In genomic region chr11:120239581-120239991, GRCm38 (mm10) we compare ENCODE assay signal across 8 mouse cellular contexts. TPM values are rescaled to one million over a fixed set of nuclear protein-coding genes. Genes with fewer than 3 reads are reported as not detected.
DNase-seq lines count a peak whose midpoint lies in the region; ATAC-seq and TF ChIP-seq lines count a peak whose summit lies in the region.

No protein-coding gene starts in this region.

- no peaks in the 10 kb centered on the region for H3K27me3 ChIP-seq in heart, embryonic 10.5 days (ENCODE audit: insufficient read depth, poor library complexity, severe bottlenecking)
- H3K27me3 ChIP-seq in hindbrain, embryonic 13.5 days: no peaks in the 10 kb centered on the region
- no peaks in the 10 kb centered on the region for H3K27me3 ChIP-seq in midbrain, embryonic 16.5 days (ENCODE audit: control insufficient read depth, insufficient read depth, low read depth, low read length)

- DNase-seq in heart, embryonic 10.5 days (ENCODE audit: low spot score): no peak
- no peak for DNase-seq in heart, postnatal 4 days
- no peak for DNase-seq in left cerebral cortex, postnatal 14 days (ENCODE audit: low spot score in 2 of 2)
- no peak for DNase-seq in layer of hippocampus, postnatal 36 days

- peak overlapping the region; percentile 100 for H3K9ac ChIP-seq in hindbrain, embryonic 13.5 days
- peak overlapping the region; percentile 97 for H3K9ac ChIP-seq in midbrain, embryonic 16.5 days (ENCODE audit: low read depth, low read length)

- peak overlapping the region; percentile 99 for H3K4me2 ChIP-seq in hindbrain, embryonic 13.5 days
- peak overlapping the region; percentile 68 for H3K4me2 ChIP-seq in midbrain, embryonic 16.5 days (ENCODE audit: low read length)

- no peak for ATAC-seq in hindbrain, embryonic 13.5 days (ENCODE audit: low FRiP score)
- ATAC-seq in midbrain, embryonic 16.5 days: no peak
- ATAC-seq in activated CD4-positive, CD25-positive, alpha-beta regulatory T cell, adult 4 months: no peak

- H3K36me3 ChIP-seq in heart, embryonic 10.5 days: peaks cover 9% of the 10 kb centered on the region; the same call in 1 of the 2 replicates
- H3K36me3 ChIP-seq in hindbrain, embryonic 13.5 days: peaks cover 8% of the 10 kb centered on the region
- H3K36me3 ChIP-seq in midbrain, embryonic 16.5 days (ENCODE audit: control insufficient read depth, insufficient read depth, low read length): no peaks in the 10 kb centered on the region

- 4% methylated on average over 11 of the region's 11 CpGs for WGBS in heart, embryonic 10.5 days
- WGBS in hindbrain, embryonic 13.5 days: 2% methylated on average over 11 of the region's 11 CpGs
- 3% methylated on average over 11 of the region's 11 CpGs for WGBS in midbrain, embryonic 16.5 days

- TF ChIP-seq POLR2A in cortical plate, adult 2 months (IDR thresholded peaks at IDR 0.05; ENCODE audit: extremely low read depth, insufficient read depth, low read length): no peak

- H3K4me1 ChIP-seq in heart, embryonic 10.5 days: peaks cover 77% of the 10 kb centered on the region
- peaks cover 6% of the 10 kb centered on the region; the same call in 1 of the 2 replicates for H3K4me1 ChIP-seq in cortical plate, adult 2 months (ENCODE audit: control insufficient read depth, insufficient read depth, low read length)
- H3K4me1 ChIP-seq in hindbrain, embryonic 13.5 days (replicated peaks): peaks cover 64% of the 10 kb centered on the region
- peaks cover 55% of the 10 kb centered on the region for H3K4me1 ChIP-seq in midbrain, embryonic 16.5 days (ENCODE audit: control insufficient read depth, insufficient read depth, low read length)

- intact Hi-C loops in left cerebral cortex, postnatal 14 days (cut with DNase I): no loop called here

- H3K4me3 ChIP-seq in heart, embryonic 10.5 days: peak overlapping the region; percentile 89
- H3K4me3 ChIP-seq in cortical plate, adult 2 months (ENCODE audit: insufficient read depth, low read length): peak overlapping the region; percentile 33
- H3K4me3 ChIP-seq in hindbrain, embryonic 13.5 days: peak overlapping the region; percentile 95
- peak overlapping the region; percentile 72 for H3K4me3 ChIP-seq in midbrain, embryonic 16.5 days (ENCODE audit: low read depth, low read length)

- no peak for TF ChIP-seq CTCF in cortical plate, adult 2 months (IDR thresholded peaks at IDR 0.05; ENCODE audit: extremely low read depth, insufficient read depth, low read length)

- no peaks in the 10 kb centered on the region for H3K9me3 ChIP-seq in heart, embryonic 10.5 days
- H3K9me3 ChIP-seq in hindbrain, embryonic 13.5 days: no peaks in the 10 kb centered on the region
- no peaks in the 10 kb centered on the region for H3K9me3 ChIP-seq in midbrain, embryonic 16.5 days (replicated peaks; ENCODE audit: control insufficient read depth, low read length, poor library complexity, severe bottlenecking)

- H3K27ac ChIP-seq in heart, embryonic 10.5 days: peak overlapping the region; percentile 99
- peak overlapping the region; percentile 84 for H3K27ac ChIP-seq in cortical plate, adult 2 months (ENCODE audit: insufficient read depth, low read length)
- peak overlapping the region; percentile 100 for H3K27ac ChIP-seq in hindbrain, embryonic 13.5 days
- H3K27ac ChIP-seq in midbrain, embryonic 16.5 days (ENCODE audit: low read length): peak overlapping the region; percentile 90

RNA-seq across cellular contexts. Expression of gene Bahcc1, which starts 6.8 kb away (rescaled TPM):
- 7.7 and 12.9 TPM in 2 replicates for polyA plus RNA-seq in heart, embryonic 10.5 days (2016; fragmentation: Nextera tagmentation; extraction: Ambion mirVana)
- total RNA-seq in heart, postnatal 4 days (2021): 10 to 100 TPM; 14.1 to 16.5 TPM
- polyA plus RNA-seq in cortical plate, adult 2 months (2012; rRNA removed): 10.1 and 10.2 TPM in 2 replicates
- polyA plus RNA-seq in hindbrain, embryonic 13.5 days (2015; fragmentation: Nextera tagmentation; extraction: Ambion mirVana): 13.6 and 17.0 TPM in 2 replicates
- 9.7 and 13.7 TPM in 2 replicates for polyA plus RNA-seq in midbrain, embryonic 16.5 days (2015; fragmentation: Nextera tagmentation; extraction: Ambion mirVana)
- 10 to 100 TPM; 16.4 to 17.6 TPM for total RNA-seq in left cerebral cortex, postnatal 14 days (2021)
- polyA plus RNA-seq in activated CD4-positive, CD25-positive, alpha-beta regulatory T cell, adult 4 months (2017; shearing (Covaris generic)): not detected
- total RNA-seq in layer of hippocampus, postnatal 36 days (2021): 10 to 100 TPM; 19.6 to 20.0 TPM

Comparison
In these comparisons a context has a peak if more than half of its experiments do, and no peak if none do; other contexts are left out.
1. H3K4me3 ChIP-seq: peak in every context shown above with its lines; median percentile 95 in hindbrain, embryonic 13.5 days; 89 in heart, embryonic 10.5 days; 72 in midbrain, embryonic 16.5 days; 33 in cortical plate, adult 2 months.